Mouse (Mus musculus) hindbrain, postnatal 0 days (tissue): ENCODE results near the gene Tfrc. TPM values are rescaled to one million over a fixed set of nuclear protein-coding genes. Genes with fewer than 3 reads are reported as not detected.

Experiments
- ATAC-seq: fragments of 200-750 bp; cut with Nextera tagmentation; 2 replicates; pipeline ENCODE4 v1.8.0; 2017; ENCODE audit warnings: mild to moderate bottlenecking, moderate TSS enrichment, moderate library complexity
- DNase-seq: peaks from one replicate; pipeline ENCODE4 v3.0.0-alpha.2; 2015; ENCODE audit warnings: low spot score
- H3K27ac ChIP-seq: fragments of 300-500 bp; sonication (generic); 2 replicates; pipeline ENCODE4 v1.5.1; 2014; ENCODE audit warnings: mild to moderate bottlenecking
- H3K27me3 ChIP-seq: fragments of 300-500 bp; sonication (generic); 2 replicates; pipeline ENCODE4 v1.6.1; 2014; ENCODE audit warnings: low read length, mixed read lengths; ENCODE audit not compliant: insufficient read depth
- H3K36me3 ChIP-seq: fragments of 300-500 bp; sonication (generic); 2 replicates; pipeline ENCODE4 v1.6.1; 2014; ENCODE audit warnings: low read length, mixed read lengths; ENCODE audit not compliant: insufficient read depth
- H3K4me1 ChIP-seq: fragments of 300-500 bp; sonication (generic); 2 replicates; pipeline ENCODE4 v1.6.1; 2014; ENCODE audit warnings: antibody characterized with exemption, low read length, mixed read lengths; ENCODE audit not compliant: insufficient read depth
- H3K4me2 ChIP-seq: fragments of 300-500 bp; sonication (generic); 2 replicates; pipeline ENCODE4 v1.6.1; 2014; ENCODE audit warnings: low read depth, mild to moderate bottlenecking, low read length, moderate library complexity, mixed read lengths
- H3K4me3 ChIP-seq: fragments of 300-500 bp; sonication (generic); 2 replicates; pipeline ENCODE4 v1.5.1; 2014; ENCODE audit warnings: low read length
- H3K9ac ChIP-seq: fragments of 300-500 bp; sonication (generic); replicated peaks from 2 replicates; pipeline ENCODE4 v1.6.1; 2014; ENCODE audit warnings: mild to moderate bottlenecking, low read length, moderate library complexity, mixed read lengths
- H3K9me3 ChIP-seq: fragments of 300-500 bp; sonication (generic); 2 replicates; pipeline ENCODE4 v1.6.1; 2016; ENCODE audit warnings: low read length, mixed read lengths
- CTCF ChIP-seq: IDR thresholded peaks from 2 replicates; pipeline ENCODE4 v1.5.1; 2016; ENCODE audit warnings: antibody characterized with exemption, control low read depth, low read depth
- WGBS: fragments of 180-500 bp; shearing (Covaris S2); extraction: QIAGEN DNeasy Blood & Tissue Kit; methylation state at CpG from one replicate; pipeline ENCODE4 v1.1.7; 2014; 5-methylcytosine and 5-hydroxymethylcytosine counted together
- polyA plus RNA-seq: library from polyadenylated mRNA; unstranded; fragments of >200 nt; fragmentation: Nextera tagmentation; extraction: Ambion mirVana; gene quantifications from 2 replicates; pipeline ENCODE4 v1.2.1, GENCODE M21; 2015
- total RNA-seq: library from RNA; depleted of rRNA; stranded (reverse); fragments of >200 nt; gene quantifications from 2 replicates; pipeline ENCODE4 v1.2.3, GENCODE M21; 2014

The Tfrc gene
- total and polyA plus RNA-seq, 2 experiments from 2014 or later = 38.3 to 51.9 TPM

DNA sequence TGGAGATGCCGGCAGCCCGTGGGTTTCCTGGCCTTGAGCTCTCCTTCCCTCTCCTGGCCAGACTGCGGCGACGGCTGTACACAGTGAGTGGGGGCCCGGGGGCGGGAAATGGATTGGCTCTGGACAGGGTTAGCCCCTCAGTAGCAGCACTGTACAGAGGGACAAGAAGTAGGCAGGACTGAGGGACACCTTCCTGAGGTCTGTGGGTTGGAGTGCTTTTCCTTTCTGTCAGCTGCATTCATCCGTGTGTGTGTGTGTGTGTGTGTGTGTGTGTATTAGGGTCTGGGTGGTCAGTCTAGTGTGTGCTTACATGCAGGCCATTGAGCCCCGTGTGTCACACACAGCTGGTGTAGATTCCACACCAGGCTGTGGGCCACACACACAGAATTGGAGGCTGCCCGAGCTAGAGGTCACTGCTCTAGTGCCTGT, 52.8 kb downstream of the Tfrc start:
- Histone ChIP-seq H3K36me3 (no peaks in the 10 kb centered on the region), H3K4me3 (peak overlapping the region; percentile 26), H3K27me3 (no peaks in the 10 kb centered on the region), H3K9ac (peak overlapping the region; percentile 39), H3K9me3 (no peaks in the 10 kb centered on the region), H3K4me2 (peak overlapping the region; percentile 63), H3K27ac (peak overlapping the region; percentile 82), H3K4me1 (peaks cover 57% of the 10 kb centered on the region)
- DNase-seq (peak; percentile 31), ATAC-seq (peak; percentile 22; the same call in 1 of the 2 replicates)
- TF ChIP-seq CTCF = no peak
- 13% methylated on average over 9 of the region's 10 CpGs for WGBS

DNA sequence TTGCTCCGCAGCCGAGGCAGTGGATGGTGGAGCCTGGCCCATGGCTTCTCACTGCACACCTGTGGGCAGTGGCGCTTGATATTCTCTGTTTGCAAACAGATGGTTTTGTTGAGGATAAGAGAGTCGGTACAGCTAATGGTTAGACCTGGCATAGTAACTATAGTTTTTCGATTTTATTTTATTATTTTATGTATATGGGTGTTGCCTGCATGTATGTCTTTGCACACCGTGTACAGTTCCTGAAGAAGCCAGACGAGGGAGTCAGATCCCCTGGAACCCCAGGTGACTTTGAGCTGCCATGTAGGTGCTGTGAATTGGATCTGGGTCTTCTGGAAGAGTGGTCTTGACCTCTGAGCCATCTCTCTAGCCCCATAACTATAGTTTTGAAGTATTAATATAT, 53.7 kb downstream of the Tfrc start:
- Histone ChIP-seq H3K4me3 (peak overlapping the region; percentile 26), H3K36me3 (no peaks in the 10 kb centered on the region), H3K9me3 (no peaks in the 10 kb centered on the region), H3K27ac (peak overlapping the region; percentile 82), H3K9ac (peak overlapping the region; percentile 39), H3K27me3 (no peaks in the 10 kb centered on the region), H3K4me1 (peaks cover 60% of the 10 kb centered on the region), H3K4me2 (peak overlapping the region; percentile 63)
- WGBS = 74% methylated on average over 7 of the region's 7 CpGs
- TF ChIP-seq CTCF = peak; percentile 16; the same call in 1 of the 2 replicates
- no peak for ATAC-seq
- DNase-seq = no peak

DNA sequence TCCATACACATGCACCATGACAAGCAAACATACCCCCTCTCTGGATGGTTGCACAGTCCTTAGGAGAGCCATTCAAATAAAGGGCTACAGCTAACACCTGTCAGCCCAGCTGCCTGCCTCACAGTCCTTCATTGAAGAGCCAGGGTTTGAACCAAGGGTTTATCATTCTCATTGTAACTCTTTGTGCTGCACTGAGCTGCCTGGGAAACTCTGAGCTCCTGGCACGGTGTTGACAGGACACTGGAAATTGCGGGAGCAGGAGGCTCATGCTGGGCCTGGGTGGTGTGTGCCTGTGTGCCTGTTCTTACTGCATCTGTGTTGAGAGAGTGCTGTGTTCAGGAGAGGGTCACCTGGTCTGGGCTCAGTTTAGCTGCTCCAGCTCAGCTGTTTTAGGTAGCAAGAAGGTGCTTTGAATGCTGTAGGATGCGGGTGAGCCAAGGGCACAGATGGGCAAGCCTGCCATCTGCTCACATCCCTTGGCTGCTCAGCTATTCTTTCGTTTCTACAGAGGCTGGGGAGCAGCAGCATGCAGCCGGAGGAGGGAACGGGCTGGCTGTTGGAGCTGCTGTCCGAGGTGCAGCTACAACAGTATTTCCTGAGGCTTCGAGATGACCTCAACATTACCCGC, 54.6 kb downstream of the Tfrc start:
- Histone ChIP-seq H3K27ac (peak overlapping the region; percentile 45), H3K27me3 (no peaks in the 10 kb centered on the region), H3K9ac (0 out of 2 replicates have a peak overlapping the region, but pooled peaks have one; percentile 14), H3K4me2 (peak overlapping the region; percentile 63; the same call in 1 of the 2 replicates), H3K4me1 (peaks cover 59% of the 10 kb centered on the region), H3K36me3 (0 out of 2 replicates have a peak, but pooled peaks cover 4% of the 10 kb centered on the region), H3K9me3 (no peaks in the 10 kb centered on the region), H3K4me3 (no peak overlapping the region)
- WGBS = 34% methylated on average over 9 of the region's 9 CpGs
- DNase-seq (peak; percentile 46), ATAC-seq (no peak)
- TF ChIP-seq CTCF = no peak

DNA sequence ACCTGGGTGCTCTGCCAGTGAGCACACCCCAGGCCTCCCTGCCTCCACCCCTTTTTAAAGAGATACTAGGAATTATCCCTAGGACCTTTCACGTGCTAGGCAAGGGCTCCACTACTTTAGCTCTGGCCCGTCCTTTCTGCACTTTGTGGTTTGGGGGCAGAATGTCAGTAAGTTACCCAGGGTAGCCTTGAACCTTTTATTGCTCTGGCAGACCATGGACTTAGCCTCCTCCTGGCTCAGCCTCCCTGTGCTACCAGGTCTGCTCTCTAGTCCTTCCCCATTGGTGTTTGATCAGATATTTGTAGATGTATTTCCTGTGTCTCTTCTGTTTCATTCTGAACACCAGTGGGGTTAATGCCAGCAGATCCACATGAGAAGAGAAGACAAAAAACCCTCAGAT, 55.5 kb downstream of the Tfrc start:
- H3K36me3 ChIP-seq = 0 out of 2 replicates have a peak, but pooled peaks cover 6% of the 10 kb centered on the region
- no peak for TF ChIP-seq CTCF
- 84% methylated on average over 2 of the region's 2 CpGs for WGBS
- H3K4me2 ChIP-seq = no peak overlapping the region
- DNase-seq (no peak), ATAC-seq (no peak)
- peak overlapping the region; percentile 45; the same call in 1 of the 2 replicates for H3K27ac ChIP-seq
- H3K9ac ChIP-seq = no peak overlapping the region
- no peaks in the 10 kb centered on the region for H3K9me3 ChIP-seq
- peaks cover 59% of the 10 kb centered on the region for H3K4me1 ChIP-seq
- H3K27me3 ChIP-seq = no peaks in the 10 kb centered on the region
- H3K4me3 ChIP-seq = no peak overlapping the region

DNA sequence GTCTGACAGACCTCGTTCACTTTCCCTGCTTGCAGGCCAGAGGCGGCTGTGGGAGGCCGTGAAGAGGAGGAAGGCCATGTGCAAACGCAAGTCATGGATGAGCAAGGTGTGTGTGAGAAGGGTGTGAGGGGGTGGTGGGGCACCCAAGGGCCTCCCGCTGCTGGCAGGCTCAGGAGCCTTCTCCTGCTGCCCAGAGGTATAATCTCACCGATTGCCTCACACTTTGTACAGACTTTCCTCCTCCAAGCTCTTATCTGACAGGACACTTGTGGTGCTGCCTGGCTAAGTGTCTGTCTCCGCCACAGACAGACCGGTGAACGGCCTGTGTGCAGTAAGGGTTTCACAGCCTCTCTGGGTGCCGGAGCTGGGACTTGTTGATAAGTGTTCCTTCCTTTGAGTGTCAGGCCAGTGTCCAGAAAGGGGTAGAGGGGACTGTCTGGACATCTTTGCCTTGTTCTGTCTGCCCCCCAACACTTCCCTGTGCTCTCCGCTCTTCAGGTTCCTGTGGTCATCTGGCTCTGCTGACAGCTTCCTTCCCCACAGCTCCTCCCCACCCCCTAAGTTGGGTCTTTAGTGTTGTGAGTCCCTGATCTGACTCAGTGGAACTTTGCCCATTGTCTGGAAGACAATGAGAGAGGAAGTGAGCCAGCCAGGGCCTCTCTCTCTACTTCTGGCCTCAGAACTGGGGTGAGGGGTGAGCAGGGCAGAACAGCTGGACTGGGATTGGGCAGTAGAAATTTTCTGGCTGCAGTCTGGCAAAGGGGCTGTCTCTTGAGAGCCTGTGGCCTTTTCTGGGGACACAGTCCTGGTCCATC, 57.3 kb downstream of the Tfrc start:
- 47% methylated on average over 11 of the region's 11 CpGs for WGBS
- peaks cover 43% of the 10 kb centered on the region for H3K4me1 ChIP-seq

DNA sequence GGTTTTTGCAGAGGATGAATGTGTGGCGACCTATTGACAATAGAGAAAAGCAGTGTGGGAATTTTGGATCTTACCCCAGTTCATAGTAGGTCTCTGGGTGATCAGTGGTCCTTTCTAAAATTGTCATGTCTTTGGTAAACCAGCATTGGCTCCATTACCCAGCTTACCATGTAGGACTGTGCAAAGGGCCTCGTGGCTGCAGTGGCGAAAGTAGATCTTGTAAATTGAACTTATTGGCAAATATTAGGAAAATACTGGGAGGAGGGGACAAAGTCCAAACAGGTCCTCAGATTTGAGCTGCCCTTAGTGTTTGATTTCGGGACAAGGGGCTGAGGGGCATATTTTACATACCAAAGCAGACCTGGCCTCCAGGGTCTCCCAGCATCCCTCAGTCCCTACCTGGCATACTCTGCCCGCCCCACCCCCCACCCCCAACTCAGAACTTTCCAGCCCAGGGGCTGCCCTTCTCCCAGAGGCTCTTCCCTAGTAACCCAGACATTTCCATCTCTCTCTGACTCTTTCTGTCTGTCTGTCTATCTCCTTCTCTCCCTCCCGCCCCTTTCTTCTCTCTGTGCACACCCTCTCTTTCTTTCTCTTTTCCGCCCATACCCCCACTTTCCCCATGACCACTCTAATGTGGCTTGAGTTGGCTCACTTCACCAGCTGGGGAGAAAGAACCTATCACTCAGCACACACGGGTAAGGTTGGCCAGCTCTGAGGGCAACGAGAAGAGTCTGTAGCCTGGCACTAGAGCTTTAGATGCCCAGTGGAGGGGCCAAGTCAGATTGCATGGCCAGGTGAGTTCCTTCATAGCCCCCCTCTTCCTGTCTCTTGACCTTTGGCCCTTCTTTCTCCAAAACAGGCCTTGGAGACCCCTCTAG, 58.2 kb downstream of the Tfrc start:
- H3K36me3 ChIP-seq = peaks cover 29% of the 10 kb centered on the region
- peak overlapping the region; percentile 41; the same call in 1 of the 2 replicates for H3K27ac ChIP-seq
- H3K4me3 ChIP-seq = no peak overlapping the region
- DNase-seq (no peak), ATAC-seq (no peak)
- no peaks in the 10 kb centered on the region for H3K27me3 ChIP-seq
- no peak overlapping the region for H3K9ac ChIP-seq
- peaks cover 34% of the 10 kb centered on the region for H3K4me1 ChIP-seq
- no peak for TF ChIP-seq CTCF
- no peak overlapping the region for H3K4me2 ChIP-seq
- H3K9me3 ChIP-seq = no peaks in the 10 kb centered on the region
- WGBS = 58% methylated on average over 9 of the region's 9 CpGs

More for the DNA sequence above, 57.3 kb downstream of the Tfrc start:
- Histone ChIP-seq H3K4me2 (no peak overlapping the region), H3K4me3 (no peak overlapping the region), H3K27me3 (no peaks in the 10 kb centered on the region), H3K27ac (peak overlapping the region; percentile 41; the same call in 1 of the 2 replicates), H3K9me3 (no peaks in the 10 kb centered on the region), H3K36me3 (peaks cover 21% of the 10 kb centered on the region), H3K9ac (no peak overlapping the region)
- ATAC-seq = no peak
- peak; percentile 33 for DNase-seq
- TF ChIP-seq CTCF = no peak
